Mouse (Mus musculus) cerebellum, adult 11-12 months (tissue): Measurements from ENCODE around the gene Mon1b.

Experiments used
- DNase-seq: peaks from one replicate; pipeline ENCODE4 v3.0.0; 2022

The Mon1b gene

DNA sequence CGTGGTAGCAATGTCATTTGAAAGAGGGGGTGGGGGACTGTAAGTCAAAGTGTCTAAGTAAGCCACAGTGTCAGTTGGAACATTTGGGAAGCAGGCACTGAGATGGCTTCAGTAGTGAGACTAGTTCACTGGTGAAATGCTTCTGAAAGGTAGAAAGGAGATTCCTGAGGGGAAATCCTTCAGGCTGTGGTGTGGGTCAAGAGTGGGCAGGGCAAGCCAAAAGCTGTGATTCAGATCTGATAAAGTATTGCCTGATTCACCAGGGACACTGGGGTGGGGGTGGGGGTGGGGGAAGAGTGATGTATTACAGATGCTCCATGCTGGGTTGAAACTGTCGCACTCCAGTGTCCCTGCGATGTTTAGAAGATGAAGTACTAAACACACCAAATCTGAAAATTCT is 39.2 kb downstream of the Mon1b start:
- DNase-seq: no peak

DNA sequence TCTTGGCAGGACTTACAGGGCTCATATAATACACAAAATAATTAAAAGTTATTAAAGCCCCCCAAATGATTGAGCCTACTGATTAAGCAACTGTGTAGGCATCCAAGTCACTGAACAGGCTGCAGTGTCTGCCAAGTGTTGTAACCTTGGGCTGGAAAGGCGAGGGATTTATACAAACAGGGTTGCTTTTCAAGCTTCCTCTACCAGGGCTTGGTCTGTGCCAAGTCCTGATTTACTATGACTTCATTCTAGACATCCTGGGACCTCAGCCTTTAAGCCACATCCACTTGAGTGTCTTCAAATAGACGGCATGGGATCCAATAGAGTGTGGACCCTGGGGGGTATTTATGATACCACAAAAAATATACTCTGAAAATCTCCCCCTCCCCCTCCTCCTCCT is 39.9 kb downstream of the Mon1b start:
- DNase-seq: no peak

DNA sequence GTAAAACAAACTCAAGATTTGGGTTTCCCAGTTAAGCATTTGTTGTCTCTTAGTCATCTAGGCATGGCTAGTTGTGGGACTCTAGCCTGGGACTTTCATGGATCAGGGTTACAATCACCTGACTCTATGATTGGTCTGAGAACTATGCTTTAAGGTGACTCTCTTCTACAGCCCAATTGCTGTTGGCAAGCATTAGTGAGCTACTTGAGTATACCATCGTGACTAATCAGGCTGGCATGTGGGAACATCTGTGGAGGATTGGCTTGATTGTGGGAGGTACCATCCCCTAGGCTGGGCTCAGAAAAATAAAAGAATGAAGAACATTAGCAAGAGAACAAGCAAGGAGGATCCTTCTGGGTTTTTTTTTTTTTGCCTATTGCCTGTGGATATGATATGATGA is 41.4 kb downstream of the Mon1b start:
- no peak for DNase-seq

DNA sequence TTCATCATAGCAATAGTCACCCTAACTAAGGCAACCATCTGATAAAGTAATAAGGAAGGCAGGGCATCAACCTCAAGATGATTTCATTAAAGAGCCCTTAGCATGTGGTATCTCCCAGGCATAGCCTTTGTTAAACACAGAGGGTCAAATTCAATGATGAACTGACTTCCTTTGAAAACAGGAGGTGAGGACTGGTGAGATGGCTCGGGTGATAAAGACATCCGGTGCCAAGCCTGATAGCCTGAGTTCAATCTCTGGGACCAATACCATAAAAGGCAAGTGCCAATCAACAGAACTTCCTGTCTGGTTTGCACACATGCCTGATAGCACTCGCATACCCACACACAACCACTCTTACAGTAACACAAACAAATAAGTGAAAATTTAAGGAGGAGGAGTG is 44.0 kb downstream of the Mon1b start:
- DNase-seq: no peak

DNA sequence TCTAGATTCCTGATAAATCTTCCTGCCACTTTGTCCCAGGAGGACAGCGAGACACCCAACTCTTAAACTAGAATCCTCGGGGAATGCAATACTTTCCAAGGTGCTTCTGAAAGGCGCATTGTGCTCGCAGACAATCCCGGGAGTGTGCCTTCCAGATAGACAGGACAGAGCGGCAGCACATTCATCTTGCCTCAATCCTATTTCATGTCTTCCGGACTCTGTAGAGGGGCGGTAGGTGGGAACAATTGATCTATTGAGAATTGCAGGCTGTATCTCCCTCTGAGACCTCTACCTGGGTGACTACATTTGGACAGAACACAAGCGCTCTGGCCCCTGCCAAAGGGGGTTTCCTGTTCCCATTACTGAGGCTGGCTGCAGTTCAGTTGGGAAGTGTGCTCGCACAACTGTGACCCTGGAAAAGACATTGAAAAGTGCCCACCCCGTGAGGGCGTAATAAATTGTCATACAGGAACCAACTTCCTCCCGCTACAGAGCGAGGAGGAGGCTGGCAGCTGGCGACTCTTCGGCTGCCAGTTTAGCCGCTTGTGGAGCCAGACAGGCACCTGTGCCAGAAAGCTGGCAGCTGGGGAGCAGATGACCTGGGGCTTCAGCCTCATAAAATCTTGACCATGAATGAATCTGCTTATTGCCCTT is 52.6 kb downstream of the Mon1b start:
- DNase-seq: peak; percentile 17

DNA sequence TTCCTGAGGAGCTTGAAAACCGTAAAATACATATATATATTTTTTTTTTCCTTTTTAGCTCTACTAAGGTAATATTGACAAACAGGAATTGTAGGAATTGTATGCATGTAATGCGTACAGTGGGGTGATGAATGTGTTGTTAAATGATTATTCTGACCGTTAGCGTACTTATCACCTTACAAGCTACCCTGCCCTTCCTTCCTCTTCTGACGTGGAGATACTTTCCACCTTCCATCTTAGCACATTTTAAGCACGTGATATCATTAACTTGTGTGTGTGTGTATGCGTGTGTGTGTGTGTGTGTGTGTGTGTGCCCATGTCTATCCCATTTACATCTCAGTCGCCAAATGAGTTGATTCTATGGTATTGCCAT is 53.1 kb downstream of the Mon1b start:
- DNase-seq: no peak

DNA sequence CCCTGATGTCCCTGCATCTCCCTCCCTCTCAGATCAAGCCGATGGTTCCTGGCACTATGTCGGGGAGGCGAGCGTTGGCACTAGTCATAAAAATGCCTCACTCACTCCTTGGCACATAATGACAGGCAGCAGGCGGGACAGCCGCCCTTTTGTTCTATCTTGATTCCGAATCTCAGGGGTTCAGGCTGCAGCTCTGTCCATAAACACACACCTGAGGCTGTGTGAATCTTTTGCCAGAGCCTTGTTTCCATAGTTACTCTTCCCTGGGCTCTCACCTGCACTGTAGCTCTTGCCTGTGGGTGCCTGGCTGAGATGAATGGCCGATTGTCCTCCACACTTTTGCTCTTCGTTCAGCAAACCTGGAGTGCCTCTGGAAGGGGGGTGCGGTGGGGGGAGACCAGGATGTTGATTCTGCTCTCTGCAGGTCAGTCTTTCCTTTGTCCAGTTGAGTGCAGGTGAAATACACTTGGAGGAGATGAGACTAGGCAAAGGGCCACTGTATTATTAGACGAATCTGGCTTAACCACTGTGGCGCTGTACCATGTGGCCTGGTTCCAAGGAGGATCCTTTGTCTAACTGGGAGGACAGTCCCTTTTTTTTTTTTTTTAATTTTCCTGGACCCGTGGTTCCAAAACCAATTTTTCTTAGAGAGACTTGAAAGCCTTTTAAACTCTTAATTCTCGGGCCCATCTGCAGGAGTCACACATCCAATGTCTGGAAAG is 56.4 kb downstream of the Mon1b start:
- DNase-seq: peak; percentile 12
